Mouse (Mus musculus) kidney, postnatal 0 days (tissue): ENCODE data around the gene Tmem209. TPM values are rescaled to one million over a fixed set of nuclear protein-coding genes. Genes with fewer than 3 reads are reported as not detected.

Source experiments
- ATAC-seq: fragments of 200-750 bp; cut with Nextera tagmentation; replicated peaks from 2 replicates; pipeline ENCODE4 v1.8.0; 2017; ENCODE audit warnings: low read depth, moderate number of reproducible peaks, moderate TSS enrichment, moderate library complexity; ENCODE audit not compliant: low FRiP score
- DNase-seq: peaks from one replicate; pipeline ENCODE4 v3.0.0-alpha.2; 2016; ENCODE audit warnings: low spot score
- H3K27ac ChIP-seq: fragments of 300-500 bp; sonication (generic); 2 replicates; pipeline ENCODE4 v1.5.1; 2014; ENCODE audit warnings: mild to moderate bottlenecking
- H3K27me3 ChIP-seq: fragments of 300-500 bp; sonication (generic); 2 replicates; pipeline ENCODE4 v1.6.1; 2014; ENCODE audit warnings: low read length, mixed read lengths; ENCODE audit not compliant: insufficient read depth
- H3K36me3 ChIP-seq: fragments of 300-500 bp; sonication (generic); 2 replicates; pipeline ENCODE4 v1.6.1; 2014; ENCODE audit warnings: low read length, mixed read lengths; ENCODE audit not compliant: insufficient read depth
- H3K4me1 ChIP-seq: fragments of 300-500 bp; sonication (generic); replicated peaks from 2 replicates; pipeline ENCODE4 v1.6.1; 2014; ENCODE audit warnings: antibody characterized with exemption, low read length, mixed read lengths; ENCODE audit not compliant: insufficient read depth
- H3K4me2 ChIP-seq: fragments of 300-500 bp; sonication (generic); 2 replicates; pipeline ENCODE4 v1.6.1; 2014; ENCODE audit warnings: mild to moderate bottlenecking, low read length, moderate library complexity, mixed read lengths
- H3K4me3 ChIP-seq: fragments of 300-500 bp; sonication (generic); replicated peaks from 2 replicates; pipeline ENCODE4 v1.5.1; 2014; ENCODE audit warnings: low read depth, low read length
- H3K9ac ChIP-seq: fragments of 300-500 bp; sonication (generic); 2 replicates; pipeline ENCODE4 v1.6.1; 2014; ENCODE audit warnings: low read depth, low read length
- H3K9me3 ChIP-seq: fragments of 300-500 bp; sonication (generic); replicated peaks from 2 replicates; pipeline ENCODE4 v1.6.1; 2016; ENCODE audit warnings: low read length, inconsistent platforms, mixed read lengths
- CTCF ChIP-seq: IDR thresholded peaks from 2 replicates; pipeline ENCODE4 v1.5.1; 2016; ENCODE audit warnings: antibody characterized with exemption, low read depth, mild to moderate bottlenecking, moderate library complexity
- WGBS: fragments of 180-500 bp; shearing (Covaris S2); extraction: QIAGEN DNeasy Blood & Tissue Kit; methylation state at CpG from one replicate; pipeline ENCODE4 v1.1.7; 2014; 5-methylcytosine and 5-hydroxymethylcytosine counted together
- polyA plus RNA-seq: library from polyadenylated mRNA; unstranded; fragments of >200 nt; fragmentation: Nextera tagmentation; extraction: Ambion mirVana; gene quantifications from 2 replicates; pipeline ENCODE4 v1.2.1, GENCODE M21; 2015

Tmem209 gene
- 25.9 and 27.4 TPM in 2 replicates for polyA plus RNA-seq

- peak within 1 kb of the TSS; percentile 48 for H3K4me3 ChIP-seq
- peak within 1 kb of the TSS; percentile 68 for H3K9ac ChIP-seq
- under 1% methylated on average over 37 of the region's 37 CpGs for WGBS
- H3K36me3 ChIP-seq = peaks cover 13% of the 10 kb centered on the region
- H3K27ac ChIP-seq = peak within 1 kb of the TSS; percentile 95
- ATAC-seq (peak; percentile 98), DNase-seq (peak; percentile 100)
- H3K27me3 ChIP-seq = no peaks in the 10 kb centered on the region
- H3K4me2 ChIP-seq = peak within 1 kb of the TSS; percentile 65
- TF ChIP-seq CTCF = no peak; the same call in 1 of the 2 replicates
- H3K9me3 ChIP-seq = no peaks in the 10 kb centered on the region; the same call in 1 of the 2 replicates
- peaks cover 12% of the 10 kb centered on the region for H3K4me1 ChIP-seq
Measured at GRCm38 (mm10) chr6:30509265-30510239, at the start of gene Tmem209, which contains the start of gene Ssmem1. TSS of gene Tmem209 (minus strand) at chr6:30509783. TSS of gene Ssmem1 (plus strand) at chr6:30509849.

DNA sequence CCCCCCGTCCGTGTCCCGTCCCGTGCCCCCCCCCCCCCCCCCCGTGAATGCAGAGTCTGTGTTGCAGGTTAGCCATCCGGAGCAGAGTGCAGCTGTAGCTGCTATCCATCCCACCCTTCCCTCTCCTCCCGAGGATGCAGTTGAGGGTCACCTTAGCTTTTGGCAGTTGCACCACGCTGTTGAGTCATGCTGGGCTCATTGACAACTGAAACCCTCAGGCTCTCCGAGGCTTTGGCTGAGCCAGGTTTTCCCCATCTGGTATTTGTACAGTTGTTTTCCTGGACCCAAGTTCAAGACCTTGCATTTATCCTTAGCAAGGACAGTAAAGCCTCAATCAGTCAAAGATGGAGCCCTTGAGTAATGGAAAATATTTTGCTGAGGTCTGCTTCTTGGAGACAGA lies 46.5 kb upstream of the Tmem209 start:
- TF ChIP-seq CTCF = no peak
- WGBS = 12% methylated on average over 6 of the region's 9 CpGs
- DNase-seq = peak; percentile 23

DNA sequence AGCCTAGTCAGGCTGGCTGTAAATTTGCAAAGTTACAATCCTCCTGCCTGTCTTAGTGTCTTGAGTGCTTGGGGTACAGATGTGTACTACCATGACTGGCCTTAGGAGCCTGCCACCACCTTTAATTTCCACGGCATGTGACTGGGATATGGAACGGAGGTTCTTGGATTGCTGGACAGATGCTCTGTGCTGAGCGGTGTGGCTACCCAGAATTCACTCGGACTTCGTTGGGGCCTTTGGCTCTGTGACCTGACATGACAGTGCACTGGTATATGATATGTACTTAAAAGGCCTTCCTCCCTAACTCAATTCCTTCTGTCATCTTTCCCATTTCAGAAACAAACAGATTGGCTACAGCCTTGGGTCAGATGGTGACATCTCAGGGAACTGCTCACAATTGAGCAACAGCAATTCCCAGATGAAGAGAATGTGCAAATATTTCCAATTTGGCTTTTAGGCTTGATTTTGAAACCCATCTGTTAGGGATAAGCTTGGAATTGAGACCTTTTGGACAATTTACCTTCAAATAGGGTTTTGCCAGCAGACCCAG lies 45.1 kb upstream of the Tmem209 start:
- ATAC-seq = no peak
- no peak for TF ChIP-seq CTCF
- H3K9ac ChIP-seq = no peak overlapping the region
- H3K9me3 ChIP-seq = no peaks in the 10 kb centered on the region
- no peak overlapping the region for H3K27ac ChIP-seq
- DNase-seq = no peak
- 0 out of 2 replicates have a peak, but pooled peaks cover 3% of the 10 kb centered on the region for H3K4me1 ChIP-seq
- WGBS = 77% methylated on average over 5 of the region's 5 CpGs
- H3K4me2 ChIP-seq = no peak overlapping the region
- H3K27me3 ChIP-seq = no peaks in the 10 kb centered on the region
- H3K4me3 ChIP-seq = no peak overlapping the region
- H3K36me3 ChIP-seq = no peaks in the 10 kb centered on the region

More for the DNA sequence above, 46.5 kb upstream of the Tmem209 start:
- no peak overlapping the region for H3K27ac ChIP-seq
- H3K9ac ChIP-seq = no peak overlapping the region
- no peak overlapping the region for H3K4me3 ChIP-seq
- H3K9me3 ChIP-seq = no peaks in the 10 kb centered on the region
- H3K4me1 ChIP-seq = 0 out of 2 replicates have a peak, but pooled peaks cover 3% of the 10 kb centered on the region
- no peaks in the 10 kb centered on the region for H3K36me3 ChIP-seq
- H3K4me2 ChIP-seq = no peak overlapping the region
- ATAC-seq = no peak
- no peaks in the 10 kb centered on the region for H3K27me3 ChIP-seq

DNA sequence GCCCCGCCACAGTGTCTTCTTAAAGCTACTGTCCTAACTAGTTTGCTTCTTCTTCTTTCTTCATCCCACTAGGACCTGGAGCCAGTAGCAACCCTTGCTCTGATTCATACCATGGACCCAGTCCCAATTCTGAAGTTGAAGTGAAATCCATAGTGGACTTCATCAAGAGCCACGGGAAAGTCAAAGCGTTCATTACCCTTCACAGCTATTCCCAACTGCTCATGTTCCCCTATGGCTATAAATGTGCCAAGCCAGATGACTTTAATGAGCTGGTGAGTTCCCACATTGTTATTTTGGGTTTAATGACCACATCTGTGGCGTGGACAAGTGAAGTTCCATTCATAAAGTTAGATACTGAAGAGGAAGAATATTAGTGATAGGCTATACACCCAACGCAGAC lies 44.5 kb upstream of the Tmem209 start:
- no peak overlapping the region for H3K27ac ChIP-seq
- H3K27me3 ChIP-seq = no peaks in the 10 kb centered on the region
- 54% methylated on average over 5 of the region's 5 CpGs for WGBS

DNA sequence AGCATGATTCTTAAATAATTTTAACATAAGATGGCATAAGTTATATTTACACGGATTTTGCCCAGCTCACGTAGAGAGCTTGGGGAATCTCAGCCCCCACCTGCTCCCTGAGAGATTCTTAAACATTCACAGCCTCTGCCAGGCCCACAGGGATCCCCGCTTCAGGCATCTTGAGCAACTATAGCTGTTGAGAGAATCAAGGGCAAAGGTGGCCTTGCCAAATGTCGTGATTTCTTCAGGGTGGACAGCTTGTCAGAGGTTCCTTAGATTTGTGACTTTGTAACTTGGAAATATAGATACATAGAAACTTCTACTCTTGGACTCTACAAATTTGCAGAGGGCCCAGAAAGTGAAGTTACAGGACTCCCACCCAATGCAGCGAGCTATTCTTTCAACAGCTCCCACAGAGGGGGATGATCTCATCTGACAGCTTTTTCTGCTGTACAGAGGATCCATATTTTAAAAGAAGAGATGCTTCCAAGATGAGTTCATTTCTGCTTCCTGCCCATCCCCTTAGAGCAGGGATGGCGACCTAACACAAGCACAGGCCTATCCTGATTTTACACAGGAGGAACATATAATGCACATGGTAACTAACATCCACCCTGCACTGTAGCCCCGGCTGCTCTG lies 43.9 kb upstream of the Tmem209 start:
- no peak for ATAC-seq
- no peak overlapping the region for H3K27ac ChIP-seq

More for the DNA sequence above, 44.5 kb upstream of the Tmem209 start:
- H3K36me3 ChIP-seq = no peaks in the 10 kb centered on the region
- DNase-seq (no peak), ATAC-seq (no peak)
- no peak overlapping the region for H3K4me3 ChIP-seq
- H3K4me1 ChIP-seq = peaks cover 8% of the 10 kb centered on the region
- H3K4me2 ChIP-seq = no peak overlapping the region
- no peak overlapping the region for H3K9ac ChIP-seq
- no peaks in the 10 kb centered on the region for H3K9me3 ChIP-seq
- no peak for TF ChIP-seq CTCF

DNA sequence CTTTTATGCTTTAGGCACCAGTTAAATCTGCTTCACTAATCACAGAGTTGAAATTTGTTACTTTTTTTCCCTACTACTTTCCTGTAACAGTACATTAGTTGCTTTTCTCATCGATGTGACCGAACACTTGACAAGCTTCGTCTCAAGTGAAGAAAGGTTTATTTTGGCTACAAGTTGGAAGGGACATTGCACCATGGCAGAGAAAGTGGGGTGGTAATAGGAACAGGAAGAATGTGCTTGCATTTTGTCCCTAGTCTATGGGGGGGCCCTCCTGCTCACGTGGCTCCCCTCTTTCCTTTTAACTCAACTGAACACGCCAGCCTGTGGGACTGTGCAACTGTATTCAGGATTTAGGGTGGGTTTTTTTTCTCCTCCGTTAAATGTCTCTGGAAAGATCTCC lies 43.0 kb upstream of the Tmem209 start:
- DNase-seq = no peak
- Histone ChIP-seq H3K36me3 (no peaks in the 10 kb centered on the region), H3K9ac (no peak overlapping the region), H3K4me3 (no peak overlapping the region), H3K27me3 (no peaks in the 10 kb centered on the region), H3K4me2 (peak overlapping the region; percentile 43), H3K9me3 (no peaks in the 10 kb centered on the region), H3K27ac (no peak overlapping the region), H3K4me1 (peaks cover 10% of the 10 kb centered on the region)
- no peak for TF ChIP-seq CTCF
- no peak for ATAC-seq
- WGBS = 32% methylated on average over 6 of the region's 6 CpGs

More for the DNA sequence above, 43.9 kb upstream of the Tmem209 start:
- TF ChIP-seq CTCF = no peak
- H3K27me3 ChIP-seq = no peaks in the 10 kb centered on the region
- peaks cover 10% of the 10 kb centered on the region for H3K4me1 ChIP-seq
- WGBS = 69% methylated on average over 7 of the region's 7 CpGs
- H3K4me3 ChIP-seq = no peak overlapping the region
- DNase-seq = no peak
- no peaks in the 10 kb centered on the region for H3K9me3 ChIP-seq
- no peak overlapping the region for H3K4me2 ChIP-seq
- H3K36me3 ChIP-seq = no peaks in the 10 kb centered on the region
- H3K9ac ChIP-seq = no peak overlapping the region
